Mouse (Mus musculus) liver, adult (tissue): ENCODE measurements around the gene Fndc3b.

Source experiments
- GATA4 ChIP-seq: IDR thresholded peaks from 2 replicates; pipeline ENCODE4 v1.6.1; 2014; ENCODE audit warnings: mild to moderate bottlenecking, low read length; ENCODE audit not compliant: insufficient replicate concordance

Fndc3b gene

DNA sequence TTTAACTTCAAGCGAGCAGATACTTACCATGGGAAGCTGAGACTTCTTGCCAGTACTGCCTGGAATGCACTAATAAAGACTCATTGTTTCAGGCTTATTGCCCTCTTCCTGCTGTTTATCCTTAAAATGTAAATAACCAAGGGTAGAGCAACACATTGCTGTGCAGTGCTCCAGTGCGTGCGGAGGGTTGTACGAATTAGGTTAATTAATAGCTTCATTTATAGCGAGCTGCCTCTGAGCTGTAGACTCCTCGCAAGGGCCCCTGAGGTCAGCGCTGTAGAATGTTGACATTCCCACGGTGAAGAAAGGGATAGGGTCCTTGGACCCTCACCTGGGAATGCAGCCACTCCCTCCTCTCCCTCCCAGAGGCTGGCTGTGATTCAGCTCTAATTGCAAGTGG, 13.1 kb upstream of the Fndc3b start:
- no peak for TF ChIP-seq GATA4

DNA sequence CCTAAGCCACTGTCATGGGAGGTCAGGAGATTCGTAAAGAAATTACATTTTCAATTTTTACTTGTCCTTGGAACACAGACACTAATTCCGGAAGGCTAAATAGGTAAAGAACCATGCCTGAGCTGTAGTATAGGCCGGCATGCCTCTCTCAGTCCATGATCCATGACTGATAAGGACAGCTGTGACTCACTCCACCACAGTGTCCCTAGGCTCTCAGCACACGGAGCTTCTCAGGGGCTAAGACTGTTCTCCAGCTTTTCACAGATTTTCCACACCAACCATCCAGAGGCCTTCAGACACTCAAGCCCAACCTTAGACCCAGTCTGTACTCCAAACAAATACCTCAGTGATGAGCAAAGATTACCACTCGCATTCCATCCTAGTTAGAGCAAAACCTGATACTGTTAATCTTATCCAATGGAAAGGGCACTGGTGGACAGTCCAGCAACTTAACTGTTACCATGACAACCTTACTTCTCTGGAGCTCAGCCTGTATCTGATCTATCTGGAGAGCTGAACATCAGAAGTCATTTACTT, 7.8 kb upstream of the Fndc3b start:
- TF ChIP-seq GATA4, result no peak

DNA sequence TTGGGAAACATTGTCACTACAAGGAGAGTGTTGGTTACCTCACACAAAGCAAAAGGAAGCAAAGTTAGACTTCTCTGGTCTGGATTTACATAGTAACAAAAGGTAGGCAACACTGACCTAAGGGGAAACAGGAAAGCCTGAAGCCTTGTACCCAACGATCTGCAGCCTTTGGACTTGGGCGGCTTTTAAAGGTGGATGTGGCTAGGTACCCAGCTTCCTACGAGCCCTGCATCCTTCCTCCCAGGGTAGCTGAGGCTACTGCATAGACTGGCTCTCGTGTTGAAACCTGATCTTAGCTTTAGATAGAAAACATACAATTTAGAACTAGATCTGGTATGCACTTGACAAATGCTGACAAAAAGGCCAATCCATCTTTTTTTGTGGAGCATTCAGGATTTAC, 2.9 kb upstream of the Fndc3b start:
- no peak for TF ChIP-seq GATA4

DNA sequence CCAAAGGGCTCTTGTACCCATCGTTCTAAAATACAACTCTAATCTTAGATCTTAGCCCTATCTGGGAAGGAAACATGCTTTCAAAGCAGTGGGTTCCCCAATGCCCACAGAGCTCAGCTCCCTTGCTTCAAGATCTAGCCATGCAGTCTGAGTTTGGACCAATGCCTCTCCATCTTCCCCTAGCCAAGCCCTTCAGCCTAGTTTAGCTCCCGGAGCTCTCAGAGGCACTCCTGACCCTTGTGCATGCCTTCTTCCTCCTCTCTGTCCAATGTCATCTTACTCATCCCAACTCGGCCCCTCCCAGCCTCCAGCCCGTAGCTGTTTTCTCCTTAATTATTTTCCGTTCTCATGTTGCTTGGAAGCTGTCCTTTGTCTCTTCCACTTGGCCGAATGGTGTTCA, 1.3 kb upstream of the Fndc3b start:
- no peak for TF ChIP-seq GATA4

DNA sequence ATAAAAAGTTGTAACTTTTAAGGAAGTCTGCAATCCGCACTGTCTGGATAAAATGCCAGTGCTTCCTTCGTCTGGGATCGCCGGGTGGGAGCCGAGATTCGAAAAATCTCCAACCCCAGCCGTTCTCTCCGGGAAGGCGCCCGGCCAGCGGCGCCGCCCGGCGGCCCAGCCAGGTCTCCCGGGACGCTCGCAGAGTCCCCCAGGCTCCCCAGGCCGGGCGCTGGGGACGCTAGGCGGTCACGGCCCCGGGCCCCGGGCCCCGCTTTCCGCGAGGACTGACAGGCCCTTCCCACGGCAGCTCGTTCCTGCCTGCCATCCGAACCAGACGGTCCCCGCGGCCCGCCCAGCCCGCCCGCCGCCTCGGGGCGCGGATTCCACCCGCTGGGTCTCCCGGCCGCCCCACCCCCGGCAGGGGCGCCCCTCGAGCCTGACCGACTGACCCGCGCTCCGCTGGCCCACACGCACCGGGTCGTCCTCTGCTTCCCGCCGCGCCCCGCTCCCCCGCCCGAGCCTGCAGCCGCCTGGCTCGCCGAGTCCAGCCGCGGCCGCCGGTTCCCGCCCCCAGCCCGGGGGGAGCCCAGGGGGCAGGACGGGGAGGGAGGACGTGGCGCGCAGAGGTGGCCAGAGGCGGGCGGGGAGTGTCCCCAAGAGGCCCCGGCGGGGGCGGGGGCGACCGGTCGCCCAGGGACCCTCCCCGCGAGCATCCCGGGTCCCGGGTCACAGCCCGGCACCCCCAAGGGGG, 1.0 kb downstream of the Fndc3b start:
- no peak for TF ChIP-seq GATA4

DNA sequence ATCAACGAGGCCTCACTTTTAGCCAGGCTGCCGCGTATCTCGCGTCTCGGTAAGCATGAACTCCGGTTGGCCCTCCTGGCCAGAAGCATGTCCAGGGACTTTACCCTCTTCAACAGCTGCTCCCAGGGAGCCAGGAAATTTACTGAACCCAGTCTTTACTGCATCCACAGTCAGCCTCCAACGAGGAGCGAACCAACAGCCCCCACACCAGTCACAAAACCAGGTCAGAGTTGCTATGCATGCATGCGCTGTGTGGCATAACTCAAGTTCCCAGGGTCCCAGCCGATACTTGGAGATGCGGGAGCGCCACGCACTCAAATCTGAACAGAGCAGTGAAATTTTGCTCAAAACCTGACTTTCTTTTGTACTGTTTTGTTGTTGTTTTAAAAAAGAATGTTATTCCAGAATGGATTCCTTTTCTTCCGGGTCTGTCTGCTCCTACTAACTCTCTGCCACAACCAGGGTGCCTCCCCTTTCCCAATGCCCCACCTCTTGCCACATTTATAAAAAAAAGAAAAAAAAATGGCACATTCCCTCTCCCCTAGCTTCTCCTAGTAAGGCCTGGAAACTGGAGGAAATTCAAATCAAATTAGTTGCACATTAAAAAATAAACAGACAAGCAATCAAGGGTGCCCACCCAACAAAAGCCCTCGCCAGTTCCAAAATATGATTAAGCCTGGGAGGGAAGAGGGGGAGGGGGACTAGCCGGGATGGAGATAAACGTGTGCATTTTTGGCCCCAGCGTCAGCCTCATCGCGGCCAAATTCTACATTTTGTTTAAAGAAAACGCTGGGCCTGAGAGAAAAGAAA, 1.8 kb downstream of the Fndc3b start:
- peak; percentile 45; the same call in 1 of the 2 replicates for TF ChIP-seq GATA4

DNA sequence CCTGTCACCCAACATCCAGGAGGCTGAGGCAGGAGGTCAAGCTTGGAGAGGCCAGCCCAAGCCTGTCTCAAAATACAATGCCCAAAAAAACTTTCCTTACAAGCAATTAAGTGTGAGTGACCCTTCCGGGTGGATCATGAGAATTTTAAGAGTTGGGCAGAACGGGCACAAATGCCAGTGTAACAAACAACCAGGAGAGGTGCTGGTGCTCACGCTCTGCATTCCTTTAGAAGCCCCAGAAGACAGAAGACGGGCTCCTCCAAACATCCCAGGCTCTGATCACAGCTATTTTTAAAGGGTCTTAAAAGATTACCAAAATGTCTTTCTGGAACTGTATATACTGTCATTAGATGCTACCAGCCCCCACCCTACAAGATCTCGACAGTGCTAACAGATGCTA, 2.5 kb downstream of the Fndc3b start:
- no peak for TF ChIP-seq GATA4

DNA sequence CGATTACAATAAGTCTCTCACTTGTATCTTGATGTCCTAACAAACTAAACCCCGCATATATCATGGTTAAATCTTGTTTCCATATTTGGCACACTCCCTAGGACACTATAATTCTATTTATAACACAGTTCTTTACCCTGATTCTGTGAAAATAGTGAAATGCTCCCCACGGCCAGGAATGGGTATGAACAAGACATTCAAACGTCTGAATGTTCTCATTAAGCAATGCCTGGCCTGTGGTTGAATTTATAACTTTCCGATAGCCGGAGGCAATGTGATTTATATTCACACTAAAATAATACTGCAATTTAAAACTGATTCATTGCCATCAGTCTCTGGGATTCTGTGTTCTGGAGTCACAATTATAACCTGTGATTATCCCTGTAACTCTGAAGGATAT, 5.3 kb downstream of the Fndc3b start:
- no peak for TF ChIP-seq GATA4

DNA sequence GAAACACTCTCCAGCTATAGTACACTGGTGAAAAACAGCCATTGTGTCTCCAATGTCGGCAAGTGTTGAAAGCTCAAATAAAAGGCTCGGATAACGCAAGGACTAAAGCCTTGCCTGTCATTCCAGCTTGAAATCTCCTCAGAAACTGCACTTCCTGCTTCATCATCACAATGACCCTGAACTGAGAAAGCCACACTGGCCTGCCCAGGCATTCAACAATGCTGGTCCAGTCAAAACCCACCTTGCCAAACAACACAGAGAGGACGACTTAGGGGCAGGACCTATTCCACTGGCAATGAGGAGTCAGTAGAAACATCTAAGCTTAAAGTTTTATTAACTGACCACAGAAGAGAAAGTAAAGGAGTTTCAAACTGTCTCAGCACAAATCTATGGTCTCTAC, 6.1 kb downstream of the Fndc3b start:
- TF ChIP-seq GATA4, result no peak

DNA sequence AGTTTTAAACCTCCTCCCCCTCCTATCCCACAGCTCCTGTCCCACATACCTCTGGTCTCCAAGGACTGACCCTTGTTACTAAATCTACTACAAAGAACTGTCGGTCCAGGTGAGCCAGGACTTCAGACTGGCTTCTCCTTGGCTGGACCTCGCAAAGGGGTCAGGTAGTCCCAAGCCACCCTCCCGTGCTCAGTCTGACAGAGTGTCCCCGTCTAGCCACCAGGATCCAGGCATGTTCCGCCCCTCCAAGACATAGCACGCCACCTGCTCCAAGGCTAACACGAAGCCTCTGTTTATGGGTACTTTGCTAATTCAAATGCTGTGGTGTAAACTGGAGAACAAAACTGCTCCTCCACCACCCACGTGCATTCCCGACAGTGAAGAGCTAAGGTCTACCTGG, 6.5 kb downstream of the Fndc3b start:
- TF ChIP-seq GATA4, result no peak

DNA sequence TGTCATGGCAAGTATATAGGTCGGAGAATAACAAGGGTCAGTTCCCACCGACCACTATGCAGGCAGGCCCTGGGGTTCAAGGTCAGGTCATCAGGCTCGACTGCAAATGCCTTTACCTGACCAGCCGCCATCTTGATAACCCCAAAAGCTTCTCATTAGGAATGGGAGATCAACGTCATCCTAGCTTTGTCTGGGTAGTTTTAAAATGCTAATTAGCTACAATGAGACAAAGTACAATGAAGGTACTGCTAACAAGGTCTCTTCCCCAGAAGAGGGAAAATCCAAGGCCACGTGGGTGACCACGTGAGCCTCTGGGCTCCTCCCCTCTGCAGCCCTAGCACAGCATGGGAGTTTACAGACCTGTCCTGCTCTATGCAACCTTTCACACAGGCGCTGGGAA, 7.6 kb downstream of the Fndc3b start:
- TF ChIP-seq GATA4, result no peak

DNA sequence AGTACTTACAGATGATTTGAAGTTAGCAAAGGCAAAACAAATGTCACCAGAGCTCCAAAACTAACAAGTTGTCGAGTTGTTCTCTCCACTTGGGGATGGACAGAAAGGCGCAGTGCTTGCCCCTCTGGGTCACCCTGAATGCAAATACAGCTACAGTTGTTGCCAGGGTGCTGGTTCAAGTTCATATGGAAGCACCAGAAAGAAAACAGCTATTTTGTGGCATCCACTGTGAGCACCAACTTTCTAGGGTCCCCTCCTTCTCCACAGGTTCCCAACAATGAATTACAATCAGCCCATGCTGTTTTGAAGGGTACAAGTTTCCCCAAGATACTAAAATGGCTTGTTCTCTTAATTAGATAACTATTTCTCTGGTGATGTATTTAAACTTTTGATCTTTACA, 8.0 kb downstream of the Fndc3b start:
- no peak for TF ChIP-seq GATA4

DNA sequence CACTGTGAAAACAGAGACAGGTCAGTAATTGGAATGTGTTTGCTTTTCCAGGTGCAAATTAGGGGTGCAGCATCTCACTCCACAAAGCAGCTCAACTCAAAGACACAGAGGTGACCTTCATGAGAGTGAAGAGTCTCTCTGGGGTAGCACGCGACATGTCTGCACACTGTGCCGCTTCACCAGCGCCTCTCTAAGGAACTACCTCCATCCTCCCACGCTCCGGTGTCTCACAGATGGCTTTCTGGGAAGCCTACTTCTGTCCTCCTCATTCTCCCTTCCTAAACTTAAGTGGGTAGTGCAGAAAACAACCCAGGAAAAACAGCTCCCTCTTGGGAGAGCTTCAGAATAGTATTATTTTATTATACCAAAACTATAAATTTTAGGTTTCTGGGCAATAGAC, 12.4 kb downstream of the Fndc3b start:
- no peak for TF ChIP-seq GATA4

DNA sequence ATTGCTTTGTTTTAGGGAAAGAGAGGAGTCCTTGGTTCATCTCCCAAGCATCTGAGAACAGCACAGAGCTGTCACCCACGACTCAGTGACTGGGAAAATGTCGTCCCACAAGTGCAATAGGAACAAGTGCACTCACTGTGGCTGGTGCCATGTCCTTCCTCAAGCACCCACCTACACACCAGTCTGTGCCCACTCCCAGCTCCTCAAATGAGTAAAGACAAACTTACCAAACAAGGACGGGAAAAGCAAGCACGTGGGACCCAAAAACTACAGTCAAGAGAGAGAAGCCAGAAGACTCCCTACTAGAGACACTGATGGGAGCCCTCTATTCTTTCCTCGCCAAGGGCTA, 14.7 kb downstream of the Fndc3b start:
- no peak for TF ChIP-seq GATA4

DNA sequence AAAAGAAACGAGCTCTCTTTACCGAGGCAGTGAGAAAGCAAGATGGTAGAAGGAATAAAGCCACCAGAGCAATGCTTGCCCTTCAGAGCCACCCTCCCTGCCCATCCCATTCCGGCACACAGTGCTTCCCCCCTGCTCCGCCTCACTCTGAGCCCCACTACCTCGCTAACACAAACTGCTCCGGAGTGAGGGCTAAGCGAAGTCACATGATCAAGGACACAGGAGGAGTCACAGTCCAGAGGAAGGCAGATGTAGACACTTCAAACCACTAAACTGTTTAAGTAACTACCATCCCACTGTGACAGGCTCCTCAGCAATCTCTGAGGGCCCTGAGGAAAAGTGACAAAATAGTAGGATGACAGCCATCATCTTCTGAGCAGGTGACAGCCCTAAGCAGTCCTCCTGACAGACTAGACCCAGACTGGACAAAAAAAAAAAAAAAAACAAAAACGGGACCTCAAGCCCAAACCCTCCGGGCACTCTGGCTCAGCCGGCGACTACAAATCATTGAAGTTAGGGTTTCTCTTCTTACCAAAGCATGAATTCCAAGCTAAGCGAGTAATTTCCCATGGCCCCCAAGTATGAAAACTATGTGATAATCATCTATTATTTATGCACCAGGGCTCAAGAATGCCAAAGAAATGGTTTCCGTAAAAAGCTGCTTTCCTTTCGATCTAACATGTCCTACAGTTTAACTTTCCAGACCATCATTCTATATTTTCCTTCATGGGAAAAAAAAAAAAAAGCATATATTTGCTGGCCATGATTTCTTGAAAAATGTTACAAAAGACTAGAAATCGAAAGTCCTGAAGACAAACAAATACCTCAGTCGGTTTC, 15.3 kb downstream of the Fndc3b start:
- no peak for TF ChIP-seq GATA4
